Mouse (Mus musculus) cerebellum, adult 11 months (tissue): ENCODE measurements at regions not wholly inside any gene's neighbourhood (a gene's known extent, or its start where the extent isn't known, plus 50 kb on each side); places are given as distances from the start of the nearest gene placed in this dataset.

Experiments
- DNase-seq: peaks from one replicate; pipeline ENCODE4 v3.0.0; 2022

- DNase-seq, result no peak
Measured at GRCm38 (mm10) chr2:75352564-75352963, 306.5 kb upstream of the Hnrnpa3 start.

- DNase-seq, result no peak
Measured at GRCm38 (mm10) chr2:75356691-75357375, 302.2 kb upstream of the Hnrnpa3 start.

DNA sequence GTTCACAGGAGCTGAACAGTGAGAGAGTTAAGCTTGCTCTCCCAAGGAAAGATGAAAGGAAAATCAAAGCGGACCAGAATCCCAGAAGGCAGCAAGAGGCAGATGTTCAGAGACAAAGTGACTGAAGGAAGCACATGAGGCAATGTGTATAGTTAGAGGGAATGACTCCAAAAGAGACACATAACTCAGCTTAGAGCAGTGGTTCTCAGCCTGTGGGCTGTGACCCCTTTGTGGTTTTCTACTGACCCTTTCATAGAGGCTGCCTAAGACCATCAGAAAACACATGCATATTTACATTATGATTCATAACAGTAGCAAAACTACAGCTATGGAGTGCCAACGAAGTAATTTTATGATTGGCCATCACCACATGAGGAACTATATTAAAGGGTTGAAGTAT, 301.5 kb upstream of the Hnrnpa3 start:
- no peak for DNase-seq

DNA sequence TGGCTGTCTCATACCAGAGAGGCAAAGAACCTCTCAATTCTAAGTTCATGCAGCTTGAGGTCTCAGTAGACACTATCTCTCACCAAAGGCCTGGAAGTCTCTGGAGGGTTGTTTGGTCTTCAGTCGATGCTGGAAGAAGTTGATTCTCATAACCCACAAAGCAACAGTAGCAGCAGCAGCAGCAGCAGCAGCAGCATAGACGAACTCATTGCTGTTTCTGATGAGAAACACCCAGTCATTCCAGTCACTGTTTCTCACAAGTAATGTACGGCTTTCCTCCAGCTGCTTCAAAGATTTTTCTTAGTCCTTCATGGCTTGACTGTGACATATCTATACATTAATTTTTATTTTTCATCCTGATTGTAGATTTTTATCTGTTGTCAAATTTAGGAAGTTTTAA, 298.1 kb upstream of the Hnrnpa3 start:
- DNase-seq, result no peak

DNA sequence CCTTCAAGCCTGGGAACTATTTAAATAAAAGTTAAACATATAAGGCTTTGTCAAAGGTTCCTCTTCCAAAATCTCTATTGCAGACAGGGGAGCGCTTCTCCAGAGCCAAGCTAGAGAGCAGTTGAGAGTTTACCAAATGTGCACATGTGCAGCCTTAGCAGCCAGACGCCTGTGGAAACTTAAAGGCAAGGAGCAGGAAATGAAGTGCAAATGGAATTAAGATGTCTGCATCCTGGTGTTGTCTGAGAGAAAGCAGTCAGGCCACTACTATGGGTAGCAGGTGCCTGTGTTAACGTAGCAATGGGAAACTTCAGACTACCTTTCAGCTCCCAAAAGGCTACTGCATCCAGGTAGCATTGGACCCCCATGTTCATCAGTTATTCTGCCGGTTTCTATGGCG, 282.4 kb upstream of the Hnrnpa3 start:
- no peak for DNase-seq

DNA sequence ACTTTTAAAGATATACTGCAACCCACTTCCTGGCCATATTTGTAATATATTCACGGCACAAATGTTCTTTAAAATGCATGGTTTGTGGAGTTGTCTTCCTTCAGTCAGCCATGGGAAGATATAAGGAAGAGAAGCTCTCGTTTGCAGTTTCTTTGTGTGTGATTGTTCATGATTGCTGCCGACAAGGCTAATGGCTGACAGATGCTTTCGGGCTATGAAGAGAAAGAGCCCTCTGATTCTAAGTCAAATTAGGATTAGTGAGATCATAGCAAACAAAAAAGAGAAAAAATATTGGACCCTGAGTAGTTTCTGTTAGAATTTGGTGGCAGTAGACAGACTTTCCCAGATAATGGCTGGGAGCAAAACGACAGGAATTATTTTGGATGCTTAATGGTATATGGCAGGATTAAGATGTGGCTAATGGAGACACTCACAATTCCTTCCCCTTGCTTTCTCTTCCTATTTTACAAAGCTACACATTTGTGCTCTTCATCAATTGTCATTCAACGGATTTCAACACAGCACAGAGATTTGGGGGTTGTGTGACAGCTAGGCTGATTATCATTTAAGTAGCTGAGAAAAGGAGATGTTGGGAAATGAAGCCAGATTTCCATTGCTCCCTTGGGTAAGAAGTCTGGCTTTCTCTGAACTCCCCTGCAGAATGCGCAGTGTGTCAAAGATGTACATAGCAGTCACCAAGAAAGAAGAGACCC, 273.4 kb upstream of the Hnrnpa3 start:
- no peak for DNase-seq

DNA sequence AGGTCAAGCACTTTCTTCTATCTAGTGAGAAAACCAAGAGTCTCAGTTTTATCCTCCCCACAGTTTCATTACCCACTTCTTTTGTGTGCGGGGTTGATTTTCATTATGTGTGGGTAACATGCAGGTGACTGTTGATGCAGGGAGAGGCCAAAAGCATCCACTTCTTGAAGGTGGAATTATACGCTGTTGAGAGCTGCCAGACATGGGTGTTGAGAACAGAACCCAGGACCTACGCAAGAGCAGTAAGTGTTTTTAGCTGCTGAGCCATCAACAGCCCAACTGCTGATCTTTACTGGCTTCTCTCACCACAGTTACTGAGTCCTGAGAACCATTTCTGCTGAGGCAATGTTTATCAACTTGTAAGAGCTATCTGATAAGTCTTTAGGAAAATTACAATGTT, 272.4 kb upstream of the Hnrnpa3 start:
- no peak for DNase-seq

DNA sequence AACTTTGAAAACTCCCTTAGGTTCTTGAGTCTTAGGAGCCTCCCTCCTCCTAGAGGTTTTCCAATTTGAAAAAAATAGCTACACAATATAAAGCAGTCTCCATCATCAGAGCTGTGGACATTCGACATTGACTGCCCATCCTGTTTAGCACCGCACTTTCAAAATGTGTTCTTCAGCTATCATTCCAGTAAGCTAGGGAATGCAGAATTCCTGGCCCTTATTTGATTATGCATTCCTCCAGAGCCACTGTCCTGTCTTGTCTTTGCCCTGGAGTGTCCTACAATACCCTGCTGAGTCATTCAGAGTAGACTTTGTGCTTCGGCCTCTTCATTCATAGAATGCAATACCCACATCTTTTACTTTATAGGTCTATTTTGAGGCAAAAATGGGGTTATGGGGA, 267.0 kb upstream of the Hnrnpa3 start:
- DNase-seq, result no peak

GRCm38 (mm10) chr2:75394928-75395673, 264.0 kb upstream of the Hnrnpa3 start:
- DNase-seq, result no peak

DNA sequence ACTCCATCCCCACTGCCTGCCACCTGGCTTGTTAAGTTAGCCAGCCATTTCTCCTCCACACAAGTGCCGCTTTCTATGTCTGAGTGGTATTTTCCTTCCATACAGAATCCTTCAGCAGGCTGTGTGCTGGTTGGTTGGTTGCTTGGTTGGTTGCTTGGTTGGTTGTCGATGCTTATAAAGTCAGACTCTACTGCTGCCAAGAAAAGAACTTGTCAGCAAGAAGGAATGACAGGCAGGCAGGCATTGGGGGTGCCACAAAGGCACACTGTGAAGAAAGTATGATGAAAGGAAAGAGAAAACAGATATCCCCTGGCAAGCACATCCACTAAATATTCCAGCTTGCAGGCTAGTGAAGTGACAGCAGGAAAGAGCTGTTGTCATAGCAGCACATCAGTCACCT, 263.0 kb upstream of the Hnrnpa3 start:
- no peak for DNase-seq

- DNase-seq, result no peak
Measured at GRCm38 (mm10) chr2:75400291-75400870, 258.7 kb upstream of the Hnrnpa3 start.

DNA sequence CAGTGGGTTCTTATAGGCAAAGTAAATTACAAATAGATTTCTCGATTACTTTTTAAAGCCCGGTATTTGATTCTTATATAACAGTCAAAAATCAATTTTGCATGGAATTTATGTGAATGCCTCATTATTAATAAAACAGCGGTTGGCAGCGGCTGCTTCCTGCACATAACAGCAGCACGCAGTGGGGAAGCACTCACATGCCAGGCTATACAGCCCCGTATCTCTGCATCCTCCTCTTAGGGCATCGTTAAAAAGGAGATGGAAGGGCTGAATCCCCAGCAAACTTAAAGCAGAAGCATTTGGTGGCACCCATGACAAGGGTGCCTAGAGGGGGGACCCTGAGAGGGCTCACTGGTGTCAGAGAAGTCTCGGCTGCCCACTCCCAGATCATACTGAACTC, 255.3 kb upstream of the Hnrnpa3 start:
- no peak for DNase-seq

DNA sequence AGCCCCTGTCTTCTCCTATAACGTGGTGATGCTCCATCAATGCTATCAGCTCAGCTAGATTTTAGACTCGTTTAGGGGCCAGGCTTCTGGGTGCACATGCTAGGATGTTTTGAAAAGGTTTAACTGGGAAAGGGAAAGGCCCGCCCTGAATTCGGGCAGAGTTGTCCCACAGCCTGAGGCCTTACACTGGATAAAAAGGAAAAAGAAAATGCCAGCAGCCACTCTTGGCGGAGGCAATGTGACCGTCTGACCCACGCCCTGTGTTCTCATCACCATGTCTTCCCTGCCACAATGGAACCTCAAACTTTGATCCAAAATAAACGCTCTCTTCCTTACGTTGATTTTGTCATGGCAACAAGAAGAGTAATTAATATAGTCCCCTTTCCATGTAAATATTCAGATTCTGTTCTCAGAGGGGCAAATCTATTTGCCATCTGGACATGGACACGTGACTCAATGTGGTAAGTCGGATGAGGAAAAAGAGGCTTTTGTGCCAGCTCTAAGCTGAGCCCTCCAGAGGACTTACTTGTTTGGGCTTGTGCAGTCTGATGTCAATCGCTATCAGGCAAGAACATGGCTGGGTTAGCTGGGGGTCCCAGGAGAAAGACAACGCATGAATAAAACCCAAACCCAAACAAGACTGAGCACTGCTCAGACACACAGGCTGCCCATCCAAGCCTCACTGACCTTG, 253.4 kb upstream of the Hnrnpa3 start:
- no peak for DNase-seq

DNA sequence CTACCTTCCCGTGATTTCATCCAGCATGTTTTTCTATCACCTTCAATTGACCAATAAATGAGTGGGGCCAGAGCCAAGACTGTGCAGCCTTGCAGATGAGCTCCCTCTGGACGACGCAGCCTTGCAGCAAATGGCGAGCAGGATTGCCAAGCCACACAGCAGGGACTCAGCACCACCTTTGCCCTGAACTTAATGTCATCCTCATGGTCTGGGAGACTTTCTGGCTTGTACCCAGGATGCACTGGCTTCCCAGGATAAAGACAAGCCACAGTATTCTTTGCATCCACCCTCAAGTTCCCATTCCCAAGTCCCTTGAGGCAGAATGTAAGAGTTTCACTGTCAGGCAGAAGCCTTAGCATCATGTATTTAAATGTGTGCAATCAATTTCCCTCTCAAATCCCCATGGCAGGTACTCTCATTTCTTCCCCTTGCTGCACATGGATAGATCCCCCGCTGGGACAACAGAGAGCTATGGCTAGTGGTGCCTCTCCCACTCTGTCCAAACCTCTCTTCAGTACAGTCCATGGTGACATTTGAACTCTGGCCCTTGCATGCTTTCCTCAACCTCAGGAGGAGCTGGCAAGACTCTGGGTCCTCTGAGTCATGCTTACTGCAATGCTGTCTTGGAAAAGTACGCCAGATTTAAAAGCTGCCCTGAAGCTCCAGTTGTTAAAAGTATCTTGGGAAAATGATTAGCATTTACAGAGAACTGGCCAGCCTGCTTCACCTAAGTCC, 252.2 kb upstream of the Hnrnpa3 start:
- no peak for DNase-seq

- no peak for DNase-seq
Measured at GRCm38 (mm10) chr2:75407560-75407959, 251.5 kb upstream of the Hnrnpa3 start.

- no peak for DNase-seq
Measured at GRCm38 (mm10) chr2:75408016-75408415, 251.0 kb upstream of the Hnrnpa3 start.

- no peak for DNase-seq
Measured at GRCm38 (mm10) chr2:75409806-75410205, 249.3 kb upstream of the Hnrnpa3 start.

DNA sequence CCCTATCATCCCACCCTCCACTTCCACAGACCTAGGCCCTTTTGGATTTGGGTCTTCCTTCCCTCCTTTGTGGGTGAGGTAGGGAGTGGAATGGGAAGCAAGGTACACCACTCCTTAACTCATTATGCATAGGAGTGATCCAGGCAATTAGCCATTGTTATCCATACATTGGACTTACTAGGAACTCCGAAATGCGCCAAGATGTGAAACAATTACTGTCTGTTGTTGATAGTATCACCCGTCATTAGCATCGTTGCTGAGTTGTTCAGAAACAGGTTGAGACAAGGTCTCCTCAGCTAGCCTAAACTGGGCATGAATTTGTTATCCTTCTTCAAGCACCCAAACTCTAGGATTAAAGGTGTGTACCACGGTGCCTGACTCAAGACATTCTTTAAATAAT, 246.3 kb upstream of the Hnrnpa3 start:
- DNase-seq, result no peak

GRCm38 (mm10) chr2:75418689-75419088, 240.4 kb upstream of the Hnrnpa3 start:
- DNase-seq, result no peak

DNA sequence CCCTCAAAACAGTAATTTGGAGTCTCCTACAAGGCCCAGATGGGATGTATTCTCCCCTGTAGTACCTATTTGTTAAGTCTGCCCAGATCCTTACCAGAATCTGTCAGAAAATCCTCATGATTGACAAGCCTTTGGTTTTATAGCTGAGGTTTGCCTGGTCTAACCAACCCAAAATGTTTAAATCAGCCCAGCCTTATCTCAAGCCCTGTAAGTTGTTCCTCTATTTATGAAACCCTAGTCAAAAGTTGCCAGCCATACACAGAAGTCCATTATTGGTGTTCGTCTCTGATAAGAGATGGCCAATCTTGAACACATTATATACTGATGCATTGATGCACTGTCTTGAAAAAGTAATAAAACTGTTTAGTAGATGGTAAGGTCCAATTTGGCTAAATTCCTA, 239.9 kb upstream of the Hnrnpa3 start:
- DNase-seq, result no peak

GRCm38 (mm10) chr2:75422798-75423685, 236.0 kb upstream of the Hnrnpa3 start:
- DNase-seq, result no peak
